Mouse (Mus musculus) forebrain, embryonic 15.5 days (tissue): ENCODE results near the gene Zfp69. TPM values are rescaled to one million over a fixed set of nuclear protein-coding genes. Genes with fewer than 3 reads are reported as not detected.
A peak's percentile ranks its signal among the peaks of the same experiment; 100 is the strongest.

Source experiments
- ATAC-seq: fragments of 200-750 bp; cut with Nextera tagmentation; replicated peaks from 2 replicates; pipeline ENCODE4 v1.8.0; 2017; ENCODE audit warnings: mild to moderate bottlenecking, moderate TSS enrichment, moderate library complexity
- H3K27ac ChIP-seq: fragments of 300-500 bp; sonication (generic); replicated peaks from 2 replicates; pipeline ENCODE4 v1.5.1; 2015; ENCODE audit warnings: mild to moderate bottlenecking, inconsistent platforms
- H3K27me3 ChIP-seq: fragments of 300-500 bp; sonication (generic); 2 replicates; pipeline ENCODE4 v1.6.1; 2015; ENCODE audit warnings: inconsistent platforms
- H3K36me3 ChIP-seq: fragments of 300-500 bp; sonication (generic); 2 replicates; pipeline ENCODE4 v1.6.1; 2015; ENCODE audit warnings: mild to moderate bottlenecking, inconsistent platforms
- H3K4me1 ChIP-seq: fragments of 300-500 bp; sonication (generic); 2 replicates; pipeline ENCODE4 v1.6.1; 2015; ENCODE audit warnings: inconsistent platforms
- H3K4me2 ChIP-seq: fragments of 300-500 bp; sonication (generic); replicated peaks from 2 replicates; pipeline ENCODE4 v1.6.1; 2015; ENCODE audit warnings: mild to moderate bottlenecking, inconsistent platforms
- H3K4me3 ChIP-seq: fragments of 300-500 bp; sonication (generic); 2 replicates; pipeline ENCODE4 v1.5.1; 2015; ENCODE audit warnings: mild to moderate bottlenecking, inconsistent platforms
- H3K9ac ChIP-seq: fragments of 300-500 bp; sonication (generic); replicated peaks from 2 replicates; pipeline ENCODE4 v1.6.1; 2015; ENCODE audit warnings: mild to moderate bottlenecking, inconsistent platforms
- H3K9me3 ChIP-seq: fragments of 300-500 bp; sonication (generic); 2 replicates; pipeline ENCODE4 v1.6.1; 2016; ENCODE audit warnings: inconsistent platforms
- WGBS: fragments of 180-500 bp; shearing (Covaris S2); methylation state at CpG from one replicate; pipeline ENCODE4 v1.1.7; 2015; ENCODE audit warnings: mixed read lengths; 5-methylcytosine and 5-hydroxymethylcytosine counted together
- polyA plus RNA-seq: library from polyadenylated mRNA; unstranded; fragments of >200 nt; fragmentation: Nextera tagmentation; extraction: Ambion mirVana; gene quantifications from 2 replicates; pipeline ENCODE4 v1.2.1, GENCODE M21; 2015

The Zfp69 gene
- 6.6 and 7.3 TPM in 2 replicates for polyA plus RNA-seq

DNA sequence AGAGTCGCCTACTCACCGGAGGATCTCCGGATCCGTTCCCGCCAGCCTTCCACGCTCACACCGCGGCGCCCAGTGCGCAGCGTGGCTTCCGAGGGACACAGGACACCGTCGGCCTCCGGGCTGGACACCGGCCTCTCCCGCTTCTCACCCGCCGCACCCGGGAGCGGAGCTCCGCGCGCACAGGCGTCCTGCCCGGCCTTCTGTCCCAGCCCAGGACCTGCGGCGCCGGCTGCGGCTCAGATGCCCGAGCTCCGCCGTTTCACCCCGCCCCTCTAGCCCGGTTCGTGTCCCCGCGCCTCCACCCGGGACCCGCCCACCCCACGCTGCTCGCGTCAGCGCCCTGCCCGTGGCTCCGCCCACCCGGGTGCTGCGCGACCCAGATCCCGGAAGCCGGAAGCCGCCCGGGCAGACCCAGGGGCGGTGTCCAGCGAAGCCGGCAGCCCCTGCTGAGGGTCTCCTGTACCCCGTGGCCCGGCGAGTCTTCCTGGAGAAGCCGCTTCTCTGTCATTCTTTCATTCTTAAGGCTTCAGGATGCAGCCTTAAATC, at the start of gene Zfp69:
Gene Zfp69, minus strand, starts transcription at position 272 of the 546 bp plus-strand sequence.
- WGBS, result 1% methylated on average over 60 of the region's 60 CpGs

DNA sequence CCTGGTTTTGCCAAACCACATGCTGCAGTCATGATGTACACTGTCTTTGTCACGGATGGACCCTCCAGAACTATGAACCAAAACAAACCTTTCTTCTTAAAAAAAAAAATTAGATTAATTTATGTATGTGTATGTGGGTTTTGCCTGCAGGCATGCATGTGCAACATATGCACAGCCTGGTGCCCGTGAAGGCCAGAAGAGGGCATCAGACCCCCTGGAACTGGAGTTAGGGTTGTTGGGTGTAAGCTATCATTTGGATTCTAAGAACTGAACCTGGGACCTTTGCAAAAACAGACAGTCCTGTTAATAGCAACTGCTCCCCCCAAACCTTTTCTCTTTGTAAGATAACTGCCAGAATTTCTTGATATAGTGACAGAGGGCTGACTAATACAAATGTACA, 49.5 kb upstream of the Zfp69 start:
- Histone ChIP-seq H3K27ac (no peak overlapping the region), H3K9me3 (no peaks in the 10 kb centered on the region), H3K4me2 (no peak overlapping the region), H3K36me3 (no peaks in the 10 kb centered on the region), H3K27me3 (no peaks in the 10 kb centered on the region), H3K4me3 (no peak overlapping the region), H3K4me1 (peaks cover 38% of the 10 kb centered on the region), H3K9ac (no peak overlapping the region)
- no peak for ATAC-seq
- WGBS, result 91% methylated on average over 2 of the region's 2 CpGs

More for the DNA sequence above, at the start of gene Zfp69:
- H3K4me2 ChIP-seq, result peak within 1 kb of the TSS; percentile 68
- no peaks in the 10 kb centered on the region for H3K9me3 ChIP-seq
- H3K27me3 ChIP-seq, result no peaks in the 10 kb centered on the region
- no peaks in the 10 kb centered on the region for H3K36me3 ChIP-seq
- peak; percentile 98 for ATAC-seq
- H3K27ac ChIP-seq, result peak within 1 kb of the TSS; percentile 78
- H3K9ac ChIP-seq, result peak within 1 kb of the TSS; percentile 72
- H3K4me1 ChIP-seq, result peaks cover 12% of the 10 kb centered on the region
- H3K4me3 ChIP-seq, result peak within 1 kb of the TSS; percentile 75

DNA sequence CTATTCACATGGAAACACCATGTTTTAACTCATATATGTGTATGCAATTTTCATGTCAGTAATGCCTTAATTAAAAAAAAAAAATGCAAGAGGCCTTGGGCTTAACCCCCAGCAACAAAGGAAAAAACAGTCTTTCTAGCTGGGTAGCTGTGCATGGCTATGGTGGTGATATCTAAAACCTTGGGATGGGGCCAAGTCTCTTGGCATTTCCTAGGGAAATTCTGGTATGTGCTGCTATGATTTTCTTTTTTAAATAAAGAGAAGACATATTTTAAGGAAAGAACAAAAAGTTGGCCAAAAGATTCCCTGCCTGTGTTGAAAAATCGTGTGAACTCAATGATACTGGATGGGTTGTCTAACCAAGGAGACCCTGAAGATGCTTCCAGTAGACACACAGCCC, 44.4 kb upstream of the Zfp69 start:
- no peak overlapping the region for H3K27ac ChIP-seq
- H3K4me3 ChIP-seq, result no peak overlapping the region
- H3K27me3 ChIP-seq, result no peaks in the 10 kb centered on the region
- no peaks in the 10 kb centered on the region for H3K36me3 ChIP-seq
- 71% methylated on average over 1 of the region's 1 CpGs for WGBS
- H3K9ac ChIP-seq, result no peak overlapping the region
- no peak for ATAC-seq
- no peak overlapping the region for H3K4me2 ChIP-seq
- no peaks in the 10 kb centered on the region for H3K4me1 ChIP-seq
- no peaks in the 10 kb centered on the region for H3K9me3 ChIP-seq

DNA sequence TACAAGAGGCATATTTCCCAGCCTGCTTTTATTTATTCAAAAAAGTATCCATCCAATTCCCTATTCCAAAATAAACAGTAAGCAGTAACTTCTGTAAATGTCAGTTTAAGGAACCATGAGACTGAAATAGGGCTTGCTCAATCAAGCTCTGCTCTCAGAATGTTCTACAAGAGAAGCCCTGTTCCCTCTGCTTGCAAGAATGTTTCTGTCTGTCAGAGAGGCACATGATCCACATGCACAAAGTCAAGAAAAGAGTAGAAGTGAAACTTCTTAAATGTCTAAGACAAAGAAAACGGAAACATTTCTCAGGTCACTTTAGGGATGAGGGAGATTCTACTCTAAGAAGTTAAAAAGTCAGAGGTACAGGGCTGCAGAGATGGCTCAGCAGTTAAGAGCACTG, 41.5 kb upstream of the Zfp69 start:
- WGBS, result 84% methylated on average over 1 of the region's 1 CpGs
- Histone ChIP-seq H3K9ac (no peak overlapping the region), H3K27me3 (no peaks in the 10 kb centered on the region), H3K4me2 (no peak overlapping the region), H3K27ac (no peak overlapping the region), H3K4me3 (no peak overlapping the region), H3K4me1 (no peaks in the 10 kb centered on the region), H3K9me3 (no peaks in the 10 kb centered on the region), H3K36me3 (no peaks in the 10 kb centered on the region)
- ATAC-seq, result no peak

DNA sequence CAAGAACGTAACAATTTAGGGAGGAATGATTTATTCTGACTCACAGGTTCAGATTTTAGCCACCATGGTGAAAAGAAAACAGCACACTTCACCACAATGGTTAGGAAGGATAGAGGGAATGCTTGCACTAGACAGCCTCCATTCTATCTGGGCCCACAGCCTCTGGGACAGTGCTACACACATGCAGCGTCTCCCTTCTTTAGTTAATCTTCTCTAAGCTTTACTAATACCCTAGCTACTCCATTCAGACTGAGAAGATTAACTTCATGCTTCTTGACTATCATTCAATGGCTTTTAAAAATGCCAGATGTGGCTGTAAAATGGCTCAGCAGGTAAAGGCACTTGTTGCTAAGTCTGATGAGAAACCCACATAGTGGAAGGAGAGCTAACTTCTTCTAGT, 40.8 kb upstream of the Zfp69 start:
- WGBS, result 39% methylated on average over 2 of the region's 2 CpGs
- Histone ChIP-seq H3K9ac (no peak overlapping the region), H3K27me3 (no peaks in the 10 kb centered on the region), H3K4me3 (no peak overlapping the region), H3K27ac (no peak overlapping the region), H3K9me3 (no peaks in the 10 kb centered on the region), H3K4me1 (no peaks in the 10 kb centered on the region), H3K36me3 (no peaks in the 10 kb centered on the region), H3K4me2 (no peak overlapping the region)
- ATAC-seq, result no peak

DNA sequence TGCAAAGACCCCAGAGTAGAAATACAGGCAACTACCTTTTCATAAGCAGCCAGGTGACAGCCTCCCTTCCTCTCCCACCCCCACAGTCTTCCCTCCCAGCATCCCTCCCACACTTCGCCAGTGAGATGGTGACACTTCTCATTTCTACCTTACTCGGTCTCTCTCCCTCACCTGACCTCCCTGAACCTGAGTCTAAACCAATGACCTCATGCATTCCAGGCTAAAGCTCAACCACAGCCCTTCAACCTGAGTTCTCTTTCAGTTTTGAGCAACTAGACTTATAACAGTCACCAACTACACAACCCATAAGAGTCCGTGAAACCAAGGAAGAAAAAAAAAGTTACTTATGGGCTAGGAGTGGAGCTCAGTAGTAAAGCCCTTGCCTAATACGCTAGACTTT, 35.8 kb upstream of the Zfp69 start:
- Histone ChIP-seq H3K27ac (no peak overlapping the region), H3K4me1 (no peaks in the 10 kb centered on the region), H3K4me2 (no peak overlapping the region), H3K9ac (no peak overlapping the region), H3K36me3 (peaks cover 9% of the 10 kb centered on the region; the same call in 1 of the 2 replicates), H3K4me3 (no peak overlapping the region), H3K9me3 (no peaks in the 10 kb centered on the region), H3K27me3 (no peaks in the 10 kb centered on the region)
- 84% methylated on average over 4 of the region's 4 CpGs for WGBS
- ATAC-seq, result no peak

DNA sequence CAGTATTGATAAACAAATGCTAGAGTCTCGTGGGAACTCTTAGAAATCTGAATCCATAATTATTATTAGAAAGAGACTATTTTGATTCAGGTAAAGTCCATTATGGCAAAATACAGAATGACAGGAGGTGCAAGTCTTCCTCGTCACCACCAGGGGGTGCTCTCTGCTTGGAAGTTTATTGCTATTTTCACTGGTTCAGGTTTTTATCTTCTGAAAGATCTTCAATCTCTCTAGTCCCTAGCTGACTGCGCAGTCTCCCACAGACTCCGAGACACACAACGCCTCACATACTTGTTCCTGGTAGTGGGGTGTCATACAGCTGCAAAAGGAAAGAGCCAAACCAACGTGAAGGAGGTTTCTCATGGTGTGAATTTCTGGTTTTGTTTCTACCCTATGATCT, 34.9 kb upstream of the Zfp69 start:
- peaks cover 12% of the 10 kb centered on the region for H3K36me3 ChIP-seq
- ATAC-seq, result no peak
- H3K4me2 ChIP-seq, result no peak overlapping the region
- WGBS, result 27% methylated on average over 6 of the region's 6 CpGs
- H3K9me3 ChIP-seq, result no peaks in the 10 kb centered on the region
- no peaks in the 10 kb centered on the region for H3K4me1 ChIP-seq
- no peak overlapping the region for H3K4me3 ChIP-seq
- no peak overlapping the region for H3K9ac ChIP-seq
- no peak overlapping the region for H3K27ac ChIP-seq
- no peaks in the 10 kb centered on the region for H3K27me3 ChIP-seq

DNA sequence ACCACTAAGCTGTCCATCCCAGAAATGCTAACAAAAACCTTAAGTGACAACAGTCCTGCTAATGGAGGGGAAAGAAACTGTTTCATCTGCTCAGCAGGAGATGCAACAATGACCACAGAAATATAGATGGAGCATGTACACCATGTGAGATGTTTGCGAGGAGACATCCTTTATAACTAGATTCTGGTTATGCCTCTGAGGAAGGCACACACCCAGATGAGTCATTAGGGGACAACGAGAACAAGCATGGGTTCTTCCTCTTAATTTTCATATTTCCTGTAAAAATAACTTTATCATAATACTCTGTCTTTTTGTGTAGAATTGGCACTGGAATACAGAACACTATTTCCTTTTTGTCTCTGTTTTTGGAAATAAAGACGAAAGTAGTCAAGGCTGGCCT, 26.7 kb upstream of the Zfp69 start:
- Histone ChIP-seq H3K27me3 (no peaks in the 10 kb centered on the region), H3K9ac (no peak overlapping the region), H3K36me3 (peaks cover 30% of the 10 kb centered on the region), H3K4me2 (no peak overlapping the region), H3K4me3 (no peak overlapping the region), H3K9me3 (no peaks in the 10 kb centered on the region), H3K27ac (no peak overlapping the region), H3K4me1 (no peaks in the 10 kb centered on the region)
- no peak for ATAC-seq
- WGBS, result 94% methylated on average over 3 of the region's 3 CpGs

DNA sequence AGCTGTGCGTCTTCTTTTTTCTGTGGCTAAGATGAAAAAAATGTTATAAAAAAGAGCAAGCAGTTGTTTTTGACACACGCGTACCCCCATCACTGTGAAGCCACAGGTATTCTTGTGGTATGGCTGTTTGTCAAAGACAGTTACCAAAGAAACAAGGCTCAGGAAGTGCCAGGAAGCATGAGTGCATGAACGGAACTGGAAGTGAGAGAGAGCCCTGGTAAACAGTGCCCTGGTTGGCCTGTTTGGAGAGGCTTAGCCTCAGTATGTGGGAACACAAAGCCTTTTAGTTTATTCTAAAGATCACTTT, 23.9 kb upstream of the Zfp69 start:
- Histone ChIP-seq H3K4me1 (no peaks in the 10 kb centered on the region), H3K9ac (no peak overlapping the region), H3K27ac (no peak overlapping the region), H3K9me3 (no peaks in the 10 kb centered on the region), H3K36me3 (peaks cover 41% of the 10 kb centered on the region), H3K27me3 (no peaks in the 10 kb centered on the region), H3K4me3 (no peak overlapping the region), H3K4me2 (no peak overlapping the region)
- WGBS, result 92% methylated on average over 4 of the region's 4 CpGs
- ATAC-seq, result no peak

DNA sequence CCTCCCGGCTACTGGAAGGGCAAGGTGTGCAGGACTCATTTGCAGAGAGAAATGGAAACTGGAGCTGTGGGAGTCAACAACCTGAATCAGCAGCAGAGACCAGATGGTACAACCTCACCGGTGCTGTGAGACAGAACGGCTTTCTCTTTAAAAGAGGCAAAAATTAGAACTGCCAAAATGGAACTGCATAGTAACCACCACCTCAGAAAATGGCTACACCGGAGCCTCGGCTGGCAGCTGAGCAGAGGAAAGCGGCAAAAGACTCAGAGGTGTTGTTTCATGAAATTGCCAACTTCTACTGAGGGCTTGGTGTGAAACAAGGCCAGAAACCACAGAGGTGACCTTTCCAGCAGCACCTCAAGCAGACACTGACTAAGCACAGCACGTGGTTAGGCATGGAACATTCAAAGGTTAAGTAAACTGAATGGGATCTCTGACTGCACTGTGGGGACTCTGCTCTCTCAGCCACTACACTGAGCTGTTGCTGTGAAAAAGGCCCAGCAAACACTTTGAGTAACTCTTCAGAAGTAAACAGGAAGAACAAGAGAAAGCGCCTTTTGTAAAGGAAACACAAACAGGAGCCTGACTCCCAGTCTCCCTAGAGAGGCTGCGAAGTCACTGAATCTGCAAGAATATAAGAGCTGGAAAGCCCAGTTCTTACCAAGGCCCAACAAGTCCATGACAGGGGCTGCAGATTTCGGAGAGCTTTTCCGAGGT, 23.4 kb upstream of the Zfp69 start:
- no peaks in the 10 kb centered on the region for H3K27me3 ChIP-seq
- H3K4me3 ChIP-seq, result no peak overlapping the region
- H3K9ac ChIP-seq, result no peak overlapping the region
- H3K27ac ChIP-seq, result no peak overlapping the region
- peaks cover 44% of the 10 kb centered on the region for H3K36me3 ChIP-seq
- H3K4me1 ChIP-seq, result no peaks in the 10 kb centered on the region
- ATAC-seq, result no peak
- 90% methylated on average over 11 of the region's 11 CpGs for WGBS
- H3K4me2 ChIP-seq, result no peak overlapping the region
- no peaks in the 10 kb centered on the region for H3K9me3 ChIP-seq

DNA sequence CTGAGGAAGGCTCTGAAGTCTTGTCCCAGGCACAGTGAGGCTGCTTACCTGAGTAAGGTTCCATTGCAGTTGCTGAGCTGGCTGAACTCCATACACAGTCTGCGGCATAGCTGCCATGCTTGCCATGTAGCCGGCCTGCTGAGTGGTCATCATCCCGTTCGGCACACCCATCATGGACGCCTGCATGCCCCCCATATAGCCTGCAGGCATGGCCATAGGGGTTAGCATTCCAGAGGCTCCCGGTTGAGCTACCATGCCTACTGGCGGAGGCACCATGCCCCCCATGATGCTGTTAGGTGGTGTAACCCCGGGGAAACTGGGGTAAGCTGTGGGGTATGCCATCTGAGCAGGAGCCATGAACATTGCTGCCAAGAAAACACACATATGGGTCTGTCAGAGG, 20.3 kb upstream of the Zfp69 start:
- Histone ChIP-seq H3K27ac (no peak overlapping the region), H3K36me3 (peaks cover 53% of the 10 kb centered on the region), H3K9ac (no peak overlapping the region), H3K27me3 (no peaks in the 10 kb centered on the region), H3K4me3 (no peak overlapping the region), H3K4me2 (no peak overlapping the region), H3K9me3 (no peaks in the 10 kb centered on the region), H3K4me1 (no peaks in the 10 kb centered on the region)
- no peak for ATAC-seq
- WGBS, result 88% methylated on average over 8 of the region's 8 CpGs

DNA sequence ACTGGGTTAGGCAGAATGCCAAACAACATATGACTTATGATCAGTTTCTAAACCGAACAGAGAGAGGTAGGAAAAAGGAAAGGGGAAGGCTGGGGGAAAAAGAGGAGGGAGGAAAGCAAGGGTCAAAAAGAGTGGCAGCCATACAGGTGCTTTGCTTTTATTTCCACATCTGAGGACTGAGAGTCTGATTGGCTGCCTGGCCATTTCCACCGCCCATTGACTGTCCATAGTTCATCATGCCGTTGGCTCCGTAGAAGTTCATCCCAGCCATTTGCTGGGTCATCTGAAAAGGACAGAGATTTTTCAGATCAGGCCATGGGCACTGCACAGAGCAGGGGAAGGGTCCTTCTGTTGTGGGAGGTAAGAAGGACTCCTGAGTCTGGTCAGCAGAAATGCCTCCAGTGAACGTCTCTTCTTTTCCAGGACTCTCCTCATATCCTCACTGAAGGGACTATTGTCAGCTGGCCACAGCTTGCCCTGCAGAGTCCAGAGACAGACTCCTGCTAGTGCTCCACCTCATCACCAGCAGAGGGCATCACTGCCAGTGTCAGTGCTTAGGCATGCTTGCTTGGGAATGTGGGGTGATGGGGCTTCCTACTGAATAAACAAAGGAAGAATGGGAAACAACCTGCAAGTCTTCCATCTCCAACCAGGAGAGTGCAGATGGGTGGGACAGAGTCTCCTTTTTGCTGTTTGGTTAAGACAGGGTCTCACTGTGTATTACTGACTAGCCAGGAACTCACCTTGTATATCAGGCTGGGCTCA, 18.1 kb upstream of the Zfp69 start:
- no peak for ATAC-seq
- no peak overlapping the region for H3K9ac ChIP-seq
- H3K4me2 ChIP-seq, result no peak overlapping the region
- H3K27ac ChIP-seq, result no peak overlapping the region
- peaks cover 42% of the 10 kb centered on the region for H3K36me3 ChIP-seq
- H3K4me1 ChIP-seq, result no peaks in the 10 kb centered on the region
- no peaks in the 10 kb centered on the region for H3K27me3 ChIP-seq
- no peaks in the 10 kb centered on the region for H3K9me3 ChIP-seq
- H3K4me3 ChIP-seq, result no peak overlapping the region
- WGBS, result 91% methylated on average over 5 of the region's 5 CpGs
